Comparison of ENCODE assay signal across 18 mouse cellular contexts in genomic region chr7:123285896-123286295, GRCm38 (mm10).
"Had no signal": no experiment of that assay in that cellular context is flagged by ENCODE, and none has a peak within 500 bp of the region (broad histone marks: within the 10 kb centered on the region; RNA-seq: fewer than 3 reads in every experiment).

No protein-coding gene starts in this region.

- H3K27ac ChIP-seq: lung, embryonic 15.5 days; macrophage; midbrain, embryonic 13.5 days; midbrain, embryonic 15.5 days; neural tube, embryonic 12.5 days; stomach, embryonic 15.5 days; stomach, postnatal 0 days had no signal

- H3K9ac ChIP-seq: liver, postnatal 0 days; lung, embryonic 15.5 days; midbrain, embryonic 13.5 days; midbrain, embryonic 15.5 days; neural tube, embryonic 12.5 days; stomach, embryonic 15.5 days had no signal

- H3K27me3 ChIP-seq: lung, embryonic 15.5 days; megakaryocyte, embryonic 14.5 days; midbrain, embryonic 13.5 days; midbrain, embryonic 15.5 days; neural tube, embryonic 12.5 days; stomach, embryonic 15.5 days had no signal

- ATAC-seq: liver, postnatal 0 days; lung, postnatal 0 days; midbrain, embryonic 13.5 days; midbrain, embryonic 15.5 days had no signal

- H3K4me1 ChIP-seq: lung, embryonic 15.5 days; midbrain, embryonic 13.5 days; midbrain, embryonic 15.5 days; neural tube, embryonic 12.5 days; stomach, embryonic 15.5 days had no signal

- H3K9me3 ChIP-seq: lung, embryonic 15.5 days; megakaryocyte, embryonic 14.5 days; midbrain, embryonic 13.5 days; midbrain, embryonic 15.5 days; neural tube, embryonic 12.5 days; stomach, embryonic 15.5 days had no signal

- H3K4me3 ChIP-seq: lung, embryonic 15.5 days; megakaryocyte, embryonic 14.5 days; midbrain, embryonic 13.5 days; midbrain, embryonic 15.5 days; neural tube, embryonic 12.5 days; stomach, embryonic 15.5 days had no signal

- DNase-seq: liver, postnatal 0 days; lung, adult 2 months; lung, postnatal 14 days; lung, postnatal 36 days; right cerebral cortex, postnatal 14 days; thymus, adult 18-20 months; thymus, postnatal 14 days; thymus, postnatal 36 days had no signal

- H3K4me2 ChIP-seq: lung, embryonic 15.5 days; midbrain, embryonic 11.5 days; midbrain, embryonic 13.5 days; midbrain, embryonic 15.5 days; neural tube, embryonic 12.5 days; stomach, embryonic 15.5 days had no signal
